Mouse (Mus musculus) kidney, postnatal 36 days (tissue): ENCODE measurements at regions not wholly inside any gene's neighbourhood (a gene's known extent, or its start where the extent isn't known, plus 50 kb on each side); places are given as distances from the start of the nearest gene placed in this dataset.

Experiments used
- DNase-seq, 2 experiments: peaks; one replicate each; pipeline ENCODE4 v3.0.0; 2021 to 2022; ENCODE audit warnings: mixed read lengths in 2 of 2

GRCm38 (mm10) chr13:114679703-114680378 is 138.2 kb upstream of the Mocs2 start:
- DNase-seq, result peak; percentile 33

- DNase-seq, result peak; percentile 79 to 91
Measured at GRCm38 (mm10) chr13:114680379-114680733, 137.7 kb upstream of the Mocs2 start.

- DNase-seq, result peak in 1 of 2 experiments; percentile 17
Measured at GRCm38 (mm10) chr13:114681196-114681595, 136.8 kb upstream of the Mocs2 start.

GRCm38 (mm10) chr13:114681887-114682286 is 136.1 kb upstream of the Mocs2 start:
- DNase-seq, result no peak

- DNase-seq, result no peak
Measured at GRCm38 (mm10) chr13:114682891-114683290, 135.1 kb upstream of the Mocs2 start.

- no peak for DNase-seq
Measured at GRCm38 (mm10) chr13:114684298-114684697, 133.7 kb upstream of the Mocs2 start.

- no peak for DNase-seq
Measured at GRCm38 (mm10) chr13:114685368-114685767, 132.7 kb upstream of the Mocs2 start.

- no peak for DNase-seq
Measured at GRCm38 (mm10) chr13:114712601-114713000, 105.4 kb upstream of the Mocs2 start.

GRCm38 (mm10) chr13:114719771-114720170 is 98.3 kb upstream of the Mocs2 start:
- peak; percentile 4 to 6 for DNase-seq

- no peak for DNase-seq
Measured at GRCm38 (mm10) chr13:114726828-114727227, 91.2 kb upstream of the Mocs2 start.

GRCm38 (mm10) chr13:114735066-114735465 is 83.0 kb upstream of the Mocs2 start:
- DNase-seq, result no peak

GRCm38 (mm10) chr13:114736066-114736465 is 82.0 kb upstream of the Mocs2 start:
- DNase-seq, result no peak

GRCm38 (mm10) chr13:114742534-114742933 is 75.5 kb upstream of the Mocs2 start:
- no peak for DNase-seq

- DNase-seq, result no peak
Measured at GRCm38 (mm10) chr13:114745814-114746213, 72.2 kb upstream of the Mocs2 start.

GRCm38 (mm10) chr13:114757459-114757858 is 60.6 kb upstream of the Mocs2 start:
- peak; percentile 29 to 57 for DNase-seq

GRCm38 (mm10) chr13:114759886-114760285 is 58.1 kb upstream of the Mocs2 start:
- no peak for DNase-seq

GRCm38 (mm10) chr13:114760901-114761300 is 57.1 kb upstream of the Mocs2 start:
- no peak for DNase-seq
